ENCODE assay signal across 20 mouse cellular contexts in the genomic region with DNA sequence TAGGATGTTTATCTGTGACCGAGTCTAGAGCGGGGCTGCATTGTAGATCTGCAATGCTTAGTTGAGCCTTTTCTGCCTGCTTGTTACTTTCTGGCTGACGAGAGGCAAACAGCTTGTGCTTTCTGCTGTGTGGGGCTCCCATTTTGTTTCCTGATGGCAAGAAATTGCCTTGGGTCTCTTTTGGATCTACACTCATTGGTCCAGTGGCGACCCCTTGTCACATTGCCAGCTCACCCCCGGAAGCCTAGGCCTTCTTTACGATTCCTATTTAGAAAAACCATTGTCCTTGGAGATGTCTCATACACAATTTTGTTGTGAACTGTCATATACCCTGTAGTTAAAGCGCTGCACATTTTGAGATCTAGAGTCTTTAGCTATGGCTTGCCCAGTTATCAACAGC. TPM values are rescaled to one million over a fixed set of nuclear protein-coding genes. Genes with fewer than 3 reads are reported as not detected.
"Had no signal": no experiment of that assay in that cellular context is flagged by ENCODE, and none has a peak within 500 bp of the region (broad histone marks: within the 10 kb centered on the region; RNA-seq: fewer than 3 reads in every experiment).

No protein-coding gene starts in this region.

- DNase-seq: cerebellum, adult 8-10 months; cerebellum, adult 9-11 months; cerebellum, postnatal 25 days; cerebellum, postnatal 36 days; embryo, embryonic 11 days; forebrain, postnatal 0 days; gastrocnemius, adult 2 months; gastrocnemius, postnatal 10 days; gastrocnemius, postnatal 14 days; gastrocnemius, postnatal 25 days; gastrocnemius, postnatal 36 days; heart, adult 11 months; heart, adult 18-20 months; heart, adult 2 months had no signal

RNA-seq across cellular contexts. Expression of a gene that starts 4.2 kb away (rescaled TPM):
- total RNA-seq: common myeloid progenitor, adult 5-6 weeks; forebrain, postnatal 0 days; gastrocnemius, adult 18-20 months; gastrocnemius, adult 2 months; gastrocnemius, adult 8-10 months; gastrocnemius, postnatal 10 days; gastrocnemius, postnatal 14 days; gastrocnemius, postnatal 25 days; gastrocnemius, postnatal 36 days; gastrocnemius, postnatal 4 days; granulocyte monocyte progenitor cell, adult 5-6 weeks; heart, adult 18-20 months; heart, adult 2 months; heart, adult 8-10 months had no signal

RNA-seq across cellular contexts. Expression of a gene that starts 50.7 kb away (rescaled TPM):
- total RNA-seq: granulocyte monocyte progenitor cell, adult 5-6 weeks had no signal
